Mouse (Mus musculus): ENCODE data around the gene Nr2c2ap.

- TF ChIP-seq CTCF (IDR thresholded peaks at IDR 0.05; ENCODE audit: borderline replicate concordance, insufficient read depth, low read depth, low read length) (no peak), POLR2A (IDR thresholded peaks at IDR 0.05; ENCODE audit: borderline replicate concordance, insufficient read depth, low read length) (no peak)
These were observed 6.1 kb upstream of the Nr2c2ap start for GRCm38 (mm10) chr8:70124992-70125391.
